Mouse (Mus musculus) liver, embryonic 12.5 days (tissue): Measurements from ENCODE around the gene Slc2a9. TPM values are rescaled to one million over a fixed set of nuclear protein-coding genes. Genes with fewer than 3 reads are reported as not detected.
"Not testable (repeated sequence)": the region's sequence is repeated elsewhere in the genome, so short reads cannot be mapped to it uniquely, and the experiment has no call there.

ENCODE experiments used
- ATAC-seq: fragments of 200-750 bp; cut with Nextera tagmentation; 2 replicates; pipeline ENCODE4 v1.8.0; 2017; ENCODE audit warnings: moderate number of reproducible peaks, mild to moderate bottlenecking, moderate library complexity
- H3K27ac ChIP-seq: fragments of 300-500 bp; sonication (generic); 2 replicates; pipeline ENCODE4 v1.5.1; 2016; ENCODE audit warnings: mild to moderate bottlenecking
- H3K27me3 ChIP-seq: fragments of 300-500 bp; sonication (generic); replicated peaks from 2 replicates; pipeline ENCODE4 v1.6.1; 2016; ENCODE audit warnings: mild to moderate bottlenecking, moderate library complexity
- H3K36me3 ChIP-seq: fragments of 300-500 bp; sonication (generic); 2 replicates; pipeline ENCODE4 v1.6.1; 2016; ENCODE audit warnings: mild to moderate bottlenecking, moderate library complexity
- H3K4me1 ChIP-seq: fragments of 300-500 bp; sonication (generic); 2 replicates; pipeline ENCODE4 v1.6.1; 2016
- H3K4me2 ChIP-seq: fragments of 300-500 bp; sonication (generic); 2 replicates; pipeline ENCODE4 v1.6.1; 2016; ENCODE audit warnings: mild to moderate bottlenecking, moderate library complexity
- H3K4me3 ChIP-seq: fragments of 300-500 bp; sonication (generic); 2 replicates; pipeline ENCODE4 v1.5.1; 2016; ENCODE audit warnings: mild to moderate bottlenecking, moderate library complexity
- H3K9ac ChIP-seq: fragments of 300-500 bp; sonication (generic); 2 replicates; pipeline ENCODE4 v1.6.1; 2016; ENCODE audit warnings: mild to moderate bottlenecking, moderate library complexity
- H3K9me3 ChIP-seq: fragments of 300-500 bp; sonication (generic); replicated peaks from 2 replicates; pipeline ENCODE4 v1.6.1; 2016; ENCODE audit warnings: mild to moderate bottlenecking, moderate library complexity
- WGBS: fragments of 180-500 bp; shearing (Covaris S2); methylation state at CpG from one replicate; pipeline ENCODE4 v1.1.7; 2016; ENCODE audit not compliant: insufficient replicate concordance; 5-methylcytosine and 5-hydroxymethylcytosine counted together
- polyA plus RNA-seq: library from polyadenylated mRNA; unstranded; fragments of >200 nt; fragmentation: Nextera tagmentation; extraction: Ambion mirVana; gene quantifications from 2 replicates; pipeline ENCODE4 v1.2.1, GENCODE M21; 2016

The Slc2a9 gene
- polyA plus RNA-seq, 1 experiment from 2014 or later, result 0.60 TPM

- Histone ChIP-seq H3K4me3 (peak overlapping the region; percentile 64), H3K27me3 (no peaks in the 10 kb centered on the region), H3K36me3 (peaks cover 13% of the 10 kb centered on the region), H3K9ac (peak overlapping the region; percentile 80), H3K9me3 (no peaks in the 10 kb centered on the region; the same call in 1 of the 2 replicates), H3K27ac (peak overlapping the region; percentile 86), H3K4me1 (peaks cover 60% of the 10 kb centered on the region), H3K4me2 (peak overlapping the region; percentile 93)
- 71% methylated on average over 10 of the region's 10 CpGs for WGBS
- no peak for ATAC-seq
These were observed 21.9 kb downstream of the Slc2a9 start for GRCm38 (mm10) chr5:38480822-38481707.

DNA sequence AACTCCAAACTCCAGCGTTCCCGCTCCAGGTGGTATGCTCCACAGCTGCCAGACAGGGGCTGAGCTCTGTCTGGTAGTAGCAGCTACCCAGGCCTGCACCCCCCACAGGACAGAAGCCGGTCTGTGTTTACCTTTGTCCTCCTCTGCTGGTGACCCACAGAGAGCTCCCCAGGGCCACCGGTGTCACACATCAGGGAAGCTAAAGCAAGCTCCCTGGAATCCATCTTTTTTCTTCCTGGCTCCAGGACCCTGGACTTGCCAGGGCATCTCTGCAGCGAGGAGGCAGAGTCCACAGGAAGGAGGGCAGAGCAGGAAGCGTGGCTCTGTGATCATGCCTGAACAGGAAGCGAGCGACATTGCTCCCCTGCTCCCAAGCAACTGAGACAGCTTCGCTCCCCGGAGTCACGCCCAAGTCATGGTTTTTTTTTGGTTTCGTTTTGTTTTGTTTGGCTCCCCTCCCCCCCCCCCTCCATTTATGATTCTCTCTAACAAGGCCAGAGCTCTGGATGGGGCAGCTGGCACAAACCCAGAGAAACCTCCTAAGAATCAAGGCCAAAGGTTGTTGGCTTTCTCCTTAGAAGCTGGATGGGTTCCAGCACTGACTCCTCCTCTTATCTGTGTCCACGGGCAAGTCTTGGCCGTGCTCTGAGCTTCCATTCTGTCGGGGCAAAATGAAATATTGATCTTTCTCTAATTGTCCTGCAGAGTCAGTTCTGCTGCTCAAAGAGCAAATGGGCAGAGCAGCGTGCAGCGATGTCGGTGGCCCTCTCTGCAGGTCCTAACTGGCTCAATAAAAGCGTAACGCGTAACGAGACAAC is 22.8 kb downstream of the Slc2a9 start:
- Histone ChIP-seq H3K9me3 (no peaks in the 10 kb centered on the region; the same call in 1 of the 2 replicates), H3K36me3 (peaks cover 16% of the 10 kb centered on the region), H3K4me1 (peaks cover 60% of the 10 kb centered on the region), H3K4me2 (peak overlapping the region; percentile 93), H3K9ac (peak overlapping the region; percentile 80), H3K4me3 (peak overlapping the region; percentile 64), H3K27me3 (no peaks in the 10 kb centered on the region), H3K27ac (peak overlapping the region; percentile 86)
- 25% methylated on average over 20 of the region's 22 CpGs for WGBS
- peak; percentile 73 for ATAC-seq

- H3K4me2 ChIP-seq, result peak overlapping the region; percentile 93
- peak; percentile 52 for ATAC-seq
- peak overlapping the region; percentile 64 for H3K4me3 ChIP-seq
- peaks cover 60% of the 10 kb centered on the region for H3K4me1 ChIP-seq
- H3K36me3 ChIP-seq, result peaks cover 16% of the 10 kb centered on the region
- H3K9me3 ChIP-seq, H3K27me3 ChIP-seq: not testable (repeated sequence)
- peak overlapping the region; percentile 86 for H3K27ac ChIP-seq
- peak overlapping the region; percentile 80 for H3K9ac ChIP-seq
These were observed 23.4 kb downstream of the Slc2a9 start for GRCm38 (mm10) chr5:38479545-38479907.

DNA sequence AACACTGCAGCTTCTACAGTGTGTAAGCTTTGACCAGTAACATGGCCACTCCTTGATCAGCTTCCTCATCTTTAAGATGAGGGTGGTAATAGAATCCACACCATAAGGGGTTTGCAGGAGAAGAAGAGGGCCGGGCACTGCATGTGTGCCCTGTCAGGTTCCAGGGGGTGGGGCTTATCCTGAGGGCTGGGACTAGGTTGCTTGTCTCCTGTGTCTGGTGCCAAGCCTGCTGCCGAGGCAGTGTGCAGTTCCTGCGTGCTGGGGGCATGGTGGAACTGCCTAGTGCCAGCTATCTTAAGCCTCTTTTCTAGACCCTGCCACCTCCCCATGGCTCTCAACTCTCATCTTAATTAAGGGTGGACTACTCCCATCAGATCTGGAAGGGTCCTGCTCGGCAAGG is 23.9 kb downstream of the Slc2a9 start:
- peak overlapping the region; percentile 64 for H3K4me3 ChIP-seq
- H3K4me2 ChIP-seq, result peak overlapping the region; percentile 93
- H3K9ac ChIP-seq, result peak overlapping the region; percentile 80
- peak overlapping the region; percentile 86 for H3K27ac ChIP-seq
- peak; percentile 78 for ATAC-seq
- H3K36me3 ChIP-seq, result peaks cover 16% of the 10 kb centered on the region
- no peaks in the 10 kb centered on the region for H3K27me3 ChIP-seq
- 13% methylated on average over 4 of the region's 4 CpGs for WGBS
- no peaks in the 10 kb centered on the region; the same call in 1 of the 2 replicates for H3K9me3 ChIP-seq
- H3K4me1 ChIP-seq, result peaks cover 60% of the 10 kb centered on the region

GRCm38 (mm10) chr5:38477731-38478445 is 25.1 kb downstream of the Slc2a9 start:
- H3K36me3 ChIP-seq, result peaks cover 16% of the 10 kb centered on the region
- no peak overlapping the region for H3K9ac ChIP-seq
- H3K27me3 ChIP-seq, result no peaks in the 10 kb centered on the region
- H3K4me1 ChIP-seq, result peaks cover 55% of the 10 kb centered on the region
- no peak overlapping the region for H3K4me3 ChIP-seq
- peak overlapping the region; percentile 56 for H3K27ac ChIP-seq
- 77% methylated on average over 7 of the region's 7 CpGs for WGBS
- no peak for ATAC-seq
- no peaks in the 10 kb centered on the region; the same call in 1 of the 2 replicates for H3K9me3 ChIP-seq
- peak overlapping the region; percentile 10; the same call in 1 of the 2 replicates for H3K4me2 ChIP-seq

- 83% methylated on average over 25 of the region's 25 CpGs for WGBS
- H3K27me3 ChIP-seq, result no peaks in the 10 kb centered on the region
- H3K9ac ChIP-seq, result no peak overlapping the region
- no peak for ATAC-seq
- H3K36me3 ChIP-seq, result peaks cover 16% of the 10 kb centered on the region
- no peak overlapping the region for H3K4me2 ChIP-seq
- H3K4me3 ChIP-seq, result no peak overlapping the region
- peaks cover 47% of the 10 kb centered on the region for H3K4me1 ChIP-seq
- no peak overlapping the region for H3K27ac ChIP-seq
- H3K9me3 ChIP-seq, result no peaks in the 10 kb centered on the region; the same call in 1 of the 2 replicates
These were observed 25.9 kb downstream of the Slc2a9 start for GRCm38 (mm10) chr5:38476861-38477565.

DNA sequence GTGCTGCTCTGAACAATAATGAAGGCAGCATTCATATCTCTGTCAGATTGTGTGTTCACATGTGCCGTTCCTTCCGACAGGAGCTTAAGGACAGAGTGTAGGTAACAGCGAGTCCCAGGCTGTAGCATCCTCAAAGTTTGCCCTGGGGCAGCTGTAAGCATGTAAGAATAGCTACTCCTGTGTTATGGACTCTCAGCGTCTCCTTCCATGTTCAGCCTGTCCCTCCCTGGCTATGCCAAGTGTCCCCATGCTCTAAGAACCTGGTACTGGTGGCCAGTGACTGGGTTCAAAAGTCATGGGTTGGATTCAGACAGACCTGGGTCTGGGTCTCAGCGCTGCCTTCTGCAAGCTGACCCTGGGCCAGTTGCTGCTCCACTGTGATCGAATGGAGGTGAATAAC is 32.1 kb downstream of the Slc2a9 start:
- Histone ChIP-seq H3K9ac (no peak overlapping the region), H3K4me1 (peaks cover 23% of the 10 kb centered on the region), H3K9me3 (no peaks in the 10 kb centered on the region; the same call in 1 of the 2 replicates), H3K4me2 (no peak overlapping the region), H3K4me3 (no peak overlapping the region), H3K36me3 (peaks cover 2% of the 10 kb centered on the region), H3K27me3 (no peaks in the 10 kb centered on the region), H3K27ac (no peak overlapping the region)
- ATAC-seq, result no peak
- WGBS, result 82% methylated on average over 6 of the region's 6 CpGs

DNA sequence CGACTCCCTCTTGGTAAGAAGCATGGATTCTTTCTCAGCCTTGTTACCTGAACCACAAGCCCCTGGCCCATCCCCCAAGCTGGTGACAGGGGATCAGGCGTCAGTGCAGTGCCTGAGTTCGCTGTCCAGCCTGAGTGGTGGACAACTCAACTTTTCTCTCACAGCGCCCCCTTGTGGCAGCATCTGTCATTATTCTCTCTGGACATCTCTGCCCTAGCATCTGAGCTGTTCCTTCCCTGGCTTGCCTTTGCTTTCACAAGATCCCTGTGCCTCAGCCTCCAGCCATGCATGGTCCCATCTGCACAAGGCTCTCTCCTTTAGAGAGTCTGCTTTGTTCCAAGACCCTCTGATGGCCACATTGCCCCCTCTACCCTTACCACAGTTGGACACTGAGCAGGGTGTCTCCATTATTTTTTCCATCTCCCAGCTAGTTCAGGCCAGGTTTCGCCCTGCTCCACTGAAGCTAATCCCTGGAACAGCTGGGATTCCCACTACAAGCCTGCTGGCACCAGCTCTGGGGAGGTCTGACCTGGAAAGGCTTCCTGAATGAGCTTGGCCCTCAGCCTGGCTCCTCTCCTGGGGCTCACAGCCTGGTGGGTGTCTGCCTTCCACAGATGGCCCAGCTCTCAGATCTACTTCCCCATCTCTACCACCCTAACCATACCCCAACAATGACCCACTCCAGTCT is 32.9 kb downstream of the Slc2a9 start:
- Histone ChIP-seq H3K27ac (no peak overlapping the region; the same call in 1 of the 2 replicates), H3K4me2 (no peak overlapping the region), H3K27me3 (no peaks in the 10 kb centered on the region), H3K4me1 (peaks cover 23% of the 10 kb centered on the region), H3K36me3 (no peaks in the 10 kb centered on the region), H3K9ac (no peak overlapping the region), H3K4me3 (no peak overlapping the region), H3K9me3 (no peaks in the 10 kb centered on the region)
- WGBS, result 29% methylated on average over 5 of the region's 5 CpGs
- ATAC-seq, result peak; percentile 72; the same call in 1 of the 2 replicates

DNA sequence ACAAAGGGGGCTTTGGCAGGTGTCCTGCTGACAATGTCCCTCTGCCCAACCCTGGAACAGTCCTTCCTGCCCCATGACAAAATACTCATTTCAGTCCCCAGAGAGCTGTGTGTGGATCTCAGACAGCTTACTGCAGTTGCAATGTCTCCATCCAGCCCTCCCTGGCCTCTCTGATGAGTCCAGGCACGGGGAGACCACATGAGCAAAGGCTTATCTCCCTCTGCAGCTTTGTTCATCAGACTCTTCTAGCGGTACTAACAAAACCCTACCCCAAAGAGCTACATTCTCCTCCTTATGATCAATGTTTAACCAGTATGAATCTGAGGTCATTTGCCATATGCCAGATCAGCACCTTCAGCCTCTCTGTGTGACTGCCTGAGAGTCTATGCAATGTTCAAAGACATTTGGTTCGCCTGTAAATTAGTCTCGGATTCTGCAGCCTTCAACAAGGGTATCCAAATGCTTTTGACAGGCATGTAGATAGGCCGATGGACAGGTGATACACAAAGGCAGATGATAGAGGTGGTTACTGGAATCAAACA is 36.3 kb downstream of the Slc2a9 start:
- H3K4me1 ChIP-seq, result peaks cover 23% of the 10 kb centered on the region
- peak; percentile 72 for ATAC-seq

DNA sequence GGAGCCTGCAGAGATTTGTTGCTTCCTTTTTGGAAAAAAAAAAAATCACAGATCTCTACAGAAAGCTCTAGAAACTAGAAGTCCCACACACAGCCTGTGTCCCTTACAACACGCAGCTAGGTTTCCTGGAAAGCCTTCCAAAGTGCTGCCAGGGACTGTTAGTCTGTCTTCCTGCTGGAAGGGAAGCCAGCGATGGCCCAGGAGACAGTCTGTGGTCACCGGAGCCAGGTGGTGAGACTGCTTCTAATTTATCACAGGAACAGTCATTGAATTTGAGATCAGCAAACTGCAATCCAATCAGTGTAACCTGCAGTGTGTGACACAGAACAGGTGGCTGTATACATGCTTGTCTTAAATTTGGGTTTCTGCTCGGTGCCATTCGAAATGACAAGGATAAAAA is 41.7 kb downstream of the Slc2a9 start:
- peaks cover 3% of the 10 kb centered on the region for H3K4me1 ChIP-seq
- ATAC-seq, result no peak
- no peaks in the 10 kb centered on the region for H3K27me3 ChIP-seq
- H3K4me3 ChIP-seq, result no peak overlapping the region
- H3K4me2 ChIP-seq, result no peak overlapping the region
- H3K9ac ChIP-seq, result no peak overlapping the region
- no peak overlapping the region for H3K27ac ChIP-seq
- no peaks in the 10 kb centered on the region for H3K9me3 ChIP-seq
- WGBS, result 77% methylated on average over 5 of the region's 5 CpGs
- H3K36me3 ChIP-seq, result no peaks in the 10 kb centered on the region

More for the DNA sequence above, 36.3 kb downstream of the Slc2a9 start:
- 48% methylated on average over 5 of the region's 5 CpGs for WGBS
- no peaks in the 10 kb centered on the region for H3K9me3 ChIP-seq
- H3K4me2 ChIP-seq, result no peak overlapping the region; the same call in 1 of the 2 replicates
- no peaks in the 10 kb centered on the region for H3K36me3 ChIP-seq
- no peak overlapping the region for H3K27ac ChIP-seq
- H3K9ac ChIP-seq, result no peak overlapping the region
- no peaks in the 10 kb centered on the region for H3K27me3 ChIP-seq
- no peak overlapping the region for H3K4me3 ChIP-seq
